Mouse (Mus musculus) MEL (cell line): ENCODE data around the gene Gm1043.

Experiments
- CHD1 ChIP-seq: IDR thresholded peaks from 2 replicates; pipeline ENCODE4 v1.6.1; 2012; ENCODE audit warnings: low read depth, mild to moderate bottlenecking, inconsistent platforms, low read length, improper control_type of control experiment
- ZMIZ1 ChIP-seq: IDR thresholded peaks from 2 replicates; pipeline ENCODE4 v1.6.1; 2012; ENCODE audit warnings: low read depth, mild to moderate bottlenecking, inconsistent platforms, low read length, improper control_type of control experiment, moderate library complexity

DNA sequence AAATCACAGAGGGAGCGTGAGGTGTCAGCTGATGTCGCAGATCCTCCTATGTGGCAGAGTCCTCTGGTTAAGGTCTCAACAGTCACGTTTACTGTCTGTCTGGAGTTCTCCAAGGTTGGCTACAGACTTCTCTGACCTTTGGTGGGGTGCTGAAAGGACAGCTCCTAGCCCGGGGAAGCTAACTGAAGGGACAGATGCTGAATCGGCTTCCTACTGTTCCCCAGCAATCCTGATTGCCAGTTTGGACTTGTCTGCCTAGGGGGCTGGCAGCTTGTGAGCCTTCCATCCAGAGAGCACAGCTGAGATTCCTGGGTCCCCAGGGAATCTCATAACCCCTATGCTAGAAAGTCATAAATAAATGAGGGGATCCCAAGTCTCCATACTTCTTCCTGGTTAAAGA is 155.4 kb downstream of the Gm1043 start:
- no peak for TF ChIP-seq CHD1
- TF ChIP-seq ZMIZ1, result no peak
